Mouse (Mus musculus) cerebellum, adult 2 months (tissue): ENCODE data around the gene Cep128. TPM values are rescaled to one million over a fixed set of nuclear protein-coding genes. Genes with fewer than 3 reads are reported as not detected.

Experiments used
- DNase-seq, 2 experiments: peaks; one replicate each; pipeline ENCODE4 v3.0.0; 2021
- H3K27ac ChIP-seq: fragments of 200-500 bp; 2 replicates; pipeline ENCODE4 v1.5.1; 2012; ENCODE audit warnings: low read length, control low read depth, inconsistent platforms; ENCODE audit not compliant: insufficient read depth
- H3K27me3 ChIP-seq: fragments of 200-500 bp; 2 replicates; pipeline ENCODE4 v1.6.1; 2012; ENCODE audit warnings: inconsistent platforms, mild to moderate bottlenecking, low read length, moderate library complexity; ENCODE audit not compliant: control insufficient read depth, insufficient read depth
- H3K4me1 ChIP-seq: fragments of 200-500 bp; 2 replicates; pipeline ENCODE4 v1.6.1; 2011; ENCODE audit warnings: low read length; ENCODE audit not compliant: control insufficient read depth, insufficient read depth
- H3K4me3 ChIP-seq: fragments of 200-500 bp; replicated peaks from 2 replicates; pipeline ENCODE3; 2011; ENCODE audit warnings: mild to moderate bottlenecking, low read depth, low read length, control low read depth; ENCODE audit not compliant: insufficient read depth
- CTCF ChIP-seq: fragments of 200-500 bp; IDR thresholded peaks from 2 replicates; pipeline ENCODE4 v1.5.1; 2011; ENCODE audit warnings: low read depth, mild to moderate bottlenecking, control low read depth, low read length, moderate library complexity, borderline replicate concordance; ENCODE audit not compliant: insufficient read depth
- POLR2A ChIP-seq: fragments of 200-500 bp; IDR thresholded peaks from 2 replicates; pipeline ENCODE4 v1.6.1; 2011; ENCODE audit warnings: low read length, control low read depth, borderline replicate concordance; ENCODE audit not compliant: insufficient read depth
- WGBS: fragments of 180-500 bp; shearing (Covaris S2); methylation state at CpG from one replicate; pipeline ENCODE4 v1.1.7; 2018; 5-methylcytosine and 5-hydroxymethylcytosine counted together
- polyA plus RNA-seq: library from polyadenylated mRNA; depleted of rRNA; stranded (reverse); fragments of >200 nt; gene quantifications from 2 replicates; pipeline ENCODE4 v1.2.3, GENCODE M21; 2012

The Cep128 gene
- polyA plus RNA-seq, 1 experiment, result 2.5 TPM

- TF ChIP-seq POLR2A (no peak), CTCF (no peak)
- H3K27ac ChIP-seq, result no peak overlapping the region
Measured at GRCm38 (mm10) chr12:91040267-91040905, 343.8 kb downstream of the Cep128 start.

GRCm38 (mm10) chr12:91029116-91029515 lies 355.1 kb downstream of the Cep128 start:
- Histone ChIP-seq H3K4me1 (0 out of 2 replicates have a peak, but pooled peaks cover 4% of the 10 kb centered on the region), H3K27ac (no peak overlapping the region), H3K4me3 (no peak overlapping the region), H3K27me3 (no peaks in the 10 kb centered on the region)
- 65% methylated on average over 5 of the region's 5 CpGs for WGBS
- TF ChIP-seq POLR2A (no peak), CTCF (no peak)
- DNase-seq, result no peak

More at GRCm38 (mm10) chr12:91040267-91040905, 343.8 kb downstream of the Cep128 start:
- Histone ChIP-seq H3K27me3 (no peaks in the 10 kb centered on the region), H3K4me3 (no peak overlapping the region), H3K4me1 (no peaks in the 10 kb centered on the region; the same call in 1 of the 2 replicates)
- WGBS, result 58% methylated on average over 7 of the region's 7 CpGs
- no peak for DNase-seq

DNA sequence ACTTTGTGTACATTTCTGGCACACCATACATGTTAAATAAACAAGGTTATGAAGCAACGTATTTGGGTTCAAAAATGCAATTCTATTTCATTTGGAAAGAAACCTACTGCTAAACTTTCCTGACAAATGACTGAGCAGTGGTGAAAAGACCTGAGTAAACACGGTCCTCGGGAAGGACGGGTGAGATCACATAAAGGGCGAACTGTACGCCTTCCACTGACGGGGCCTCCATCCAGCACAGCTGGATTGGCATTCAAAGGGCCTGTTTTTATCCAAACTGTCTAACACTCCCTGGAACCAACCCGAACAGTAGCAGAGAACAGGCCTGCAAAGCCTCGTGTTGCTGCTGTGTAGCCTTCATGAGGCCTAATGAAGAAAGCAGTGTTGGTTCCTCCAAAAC lies 356.5 kb downstream of the Cep128 start:
- DNase-seq, result no peak
- Histone ChIP-seq H3K27me3 (no peaks in the 10 kb centered on the region), H3K4me3 (no peak overlapping the region), H3K4me1 (0 out of 2 replicates have a peak, but pooled peaks cover 4% of the 10 kb centered on the region), H3K27ac (no peak overlapping the region)
- 87% methylated on average over 9 of the region's 9 CpGs for WGBS
- TF ChIP-seq CTCF (no peak), POLR2A (no peak)

GRCm38 (mm10) chr12:91027100-91027499 lies 357.1 kb downstream of the Cep128 start:
- 90% methylated on average over 4 of the region's 4 CpGs for WGBS
- Histone ChIP-seq H3K27ac (no peak overlapping the region), H3K4me1 (0 out of 2 replicates have a peak, but pooled peaks cover 4% of the 10 kb centered on the region), H3K27me3 (no peaks in the 10 kb centered on the region), H3K4me3 (no peak overlapping the region)
- TF ChIP-seq CTCF (no peak), POLR2A (no peak)
- no peak for DNase-seq

DNA sequence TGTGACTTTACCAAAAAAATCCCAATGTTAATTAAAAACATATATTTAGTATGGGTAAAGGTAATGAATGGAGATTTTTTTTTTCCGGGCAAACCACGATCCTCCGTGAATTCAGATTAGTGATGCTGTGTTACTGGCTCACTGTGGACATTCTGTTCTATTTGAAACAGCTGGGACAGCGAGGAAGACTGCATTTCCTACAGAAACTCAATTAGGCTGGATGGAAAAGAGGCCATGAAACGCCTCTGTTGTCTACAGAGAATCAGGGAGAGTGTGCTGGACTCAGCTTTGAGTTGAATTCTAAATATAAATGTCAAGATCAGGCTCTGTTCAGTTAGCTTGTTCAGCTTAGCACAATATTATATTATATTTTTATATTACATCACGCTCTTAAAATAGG lies 369.1 kb downstream of the Cep128 start:
- no peaks in the 10 kb centered on the region for H3K27me3 ChIP-seq
- no peaks in the 10 kb centered on the region for H3K4me1 ChIP-seq
- H3K27ac ChIP-seq, result no peak overlapping the region
- no peak for TF ChIP-seq CTCF
- H3K4me3 ChIP-seq, result no peak overlapping the region
- DNase-seq, result no peak
- 86% methylated on average over 6 of the region's 6 CpGs for WGBS

GRCm38 (mm10) chr12:91013043-91013442 lies 371.2 kb downstream of the Cep128 start:
- Histone ChIP-seq H3K27me3 (no peaks in the 10 kb centered on the region), H3K27ac (no peak overlapping the region), H3K4me3 (no peak overlapping the region), H3K4me1 (no peaks in the 10 kb centered on the region)
- WGBS, result 90% methylated on average over 6 of the region's 6 CpGs
- DNase-seq, result no peak
- TF ChIP-seq CTCF (no peak), POLR2A (no peak)

DNA sequence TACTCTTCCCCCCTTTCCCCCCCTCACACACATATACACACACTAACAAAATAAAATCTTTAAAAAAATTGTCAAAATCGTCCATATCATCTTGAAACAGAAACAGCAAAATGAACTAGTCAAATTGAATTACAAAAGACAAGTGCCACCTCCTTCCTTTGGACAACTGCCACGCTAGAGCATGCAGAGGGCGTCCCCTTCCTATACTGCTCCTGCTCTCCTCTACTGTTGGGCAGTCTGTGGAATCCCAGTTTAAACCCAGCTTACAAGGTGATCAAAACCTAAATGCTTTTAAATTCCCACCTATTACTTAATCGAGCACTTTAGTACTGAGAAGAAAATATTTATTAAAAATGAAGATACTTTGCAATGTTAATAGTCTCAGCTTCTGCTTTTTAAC lies 372.0 kb downstream of the Cep128 start:
- TF ChIP-seq POLR2A, result no peak
- TF ChIP-seq CTCF, result no peak
- WGBS, result 62% methylated on average over 4 of the region's 4 CpGs
- Histone ChIP-seq H3K4me1 (no peaks in the 10 kb centered on the region), H3K27me3 (no peaks in the 10 kb centered on the region), H3K4me3 (no peak overlapping the region), H3K27ac (no peak overlapping the region)
- no peak for DNase-seq

DNA sequence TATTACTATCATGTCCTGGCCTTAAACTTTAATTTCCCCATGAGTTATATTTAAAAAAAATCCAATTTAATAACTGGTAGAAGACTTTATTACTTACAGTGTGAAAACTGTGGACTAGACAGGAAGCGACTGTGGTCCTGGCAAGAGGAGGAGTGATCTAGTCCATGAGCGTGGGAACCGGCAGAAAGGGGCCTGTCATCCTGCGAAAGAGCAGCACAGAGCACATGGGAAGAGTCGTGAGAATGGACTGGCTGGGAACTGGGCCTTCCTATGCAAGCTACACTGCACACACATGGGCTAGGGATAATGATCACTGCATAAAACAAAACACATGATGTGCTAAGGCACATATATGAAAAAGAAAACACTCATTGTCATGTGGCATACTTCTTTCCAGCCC lies 375.5 kb downstream of the Cep128 start:
- Histone ChIP-seq H3K4me3 (no peak overlapping the region), H3K27me3 (no peaks in the 10 kb centered on the region), H3K27ac (no peak overlapping the region), H3K4me1 (no peaks in the 10 kb centered on the region)
- 84% methylated on average over 5 of the region's 5 CpGs for WGBS
- TF ChIP-seq CTCF (no peak), POLR2A (no peak)
- DNase-seq, result no peak
